Mouse (Mus musculus): Measurements from ENCODE around the gene Svs1.

- TF ChIP-seq CTCF (IDR thresholded peaks at IDR 0.05; ENCODE audit: low read depth, low read length) (no peak), POLR2A (IDR thresholded peaks at IDR 0.05; ENCODE audit: extremely low read depth, insufficient read depth, low read length) (no peak)
Observed at GRCm38 (mm10) chr6:49019341-49019740, 32.7 kb downstream of the Svs1 start.

Data from liver, adult 2 months (tissue).